34 mouse cellular contexts compared by ENCODE assay signal in genomic region chr14:51081035-51081434, GRCm38 (mm10). TPM values are rescaled to one million over a fixed set of nuclear protein-coding genes. Genes with fewer than 3 reads are reported as not detected.
DNase-seq lines count a peak whose midpoint lies in the region; ATAC-seq and TF ChIP-seq lines count a peak whose summit lies in the region.
"Had no signal": no experiment of that assay in that cellular context is flagged by ENCODE, and none has a peak within 500 bp of the region (broad histone marks: within the 10 kb centered on the region; RNA-seq: fewer than 3 reads in every experiment).

No protein-coding gene starts in this region.

- peak; percentile 63 for ATAC-seq in liver, postnatal 0 days
- ATAC-seq in intestine, embryonic 16.5 days = peak; percentile 86
- peak; percentile 48 for ATAC-seq in stomach, embryonic 15.5 days (ENCODE audit: insufficient read depth, low FRiP score, low read depth)
- ATAC-seq: CD4-positive, CD25-positive, alpha-beta regulatory T cell, adult 4 months; forebrain, embryonic 14.5 days had no signal

- H3K36me3 ChIP-seq in liver, postnatal 0 days (replicated peaks; ENCODE audit: insufficient read depth, low read length) = no peaks in the 10 kb centered on the region
- no peaks in the 10 kb centered on the region for H3K36me3 ChIP-seq in intestine, embryonic 16.5 days (ENCODE audit: control insufficient read depth, insufficient read depth, low read length)
- no peaks in the 10 kb centered on the region for H3K36me3 ChIP-seq in stomach, embryonic 15.5 days
- H3K36me3 ChIP-seq: embryonic facial prominence, embryonic 12.5 days; embryonic facial prominence, embryonic 15.5 days; hindbrain, embryonic 12.5 days; hindbrain, embryonic 15.5 days had no signal

- H3K4me2 ChIP-seq in liver, postnatal 0 days (ENCODE audit: low read depth, low read length) = no peak overlapping the region
- H3K4me2 ChIP-seq in intestine, embryonic 16.5 days (ENCODE audit: low read depth, low read length) = no peak overlapping the region
- no peak overlapping the region for H3K4me2 ChIP-seq in stomach, embryonic 15.5 days
- H3K4me2 ChIP-seq: embryonic facial prominence, embryonic 12.5 days; embryonic facial prominence, embryonic 15.5 days; heart, embryonic 11.5 days; hindbrain, embryonic 12.5 days; hindbrain, embryonic 15.5 days had no signal

- peaks cover 6% of the 10 kb centered on the region; the same call in 1 of the 2 replicates for H3K27me3 ChIP-seq in liver, postnatal 0 days (ENCODE audit: insufficient read depth, low read length)
- no peaks in the 10 kb centered on the region for H3K27me3 ChIP-seq in intestine, embryonic 16.5 days (replicated peaks; ENCODE audit: control insufficient read depth, insufficient read depth, low read length)
- no peaks in the 10 kb centered on the region for H3K27me3 ChIP-seq in stomach, embryonic 15.5 days (replicated peaks)
- H3K27me3 ChIP-seq: embryonic facial prominence, embryonic 15.5 days had no signal

- H3K4me1 ChIP-seq in liver, postnatal 0 days (ENCODE audit: insufficient read depth) = peaks cover 15% of the 10 kb centered on the region
- peaks cover 3% of the 10 kb centered on the region; the same call in 1 of the 2 replicates for H3K4me1 ChIP-seq in intestine, embryonic 16.5 days (ENCODE audit: control insufficient read depth, insufficient read depth, low read length)
- 0 out of 2 replicates have a peak, but pooled peaks cover 3% of the 10 kb centered on the region for H3K4me1 ChIP-seq in stomach, embryonic 15.5 days
- H3K4me1 ChIP-seq: embryonic facial prominence, embryonic 12.5 days had no signal

- no peak overlapping the region for H3K27ac ChIP-seq in liver, postnatal 0 days (ENCODE audit: low read depth)
- H3K27ac ChIP-seq in intestine, embryonic 16.5 days (ENCODE audit: low read length) = no peak overlapping the region
- no peak overlapping the region for H3K27ac ChIP-seq in stomach, embryonic 15.5 days
- H3K27ac ChIP-seq in left cerebral cortex, adult 2 months = no peak overlapping the region
- H3K27ac ChIP-seq: embryonic facial prominence, embryonic 12.5 days; embryonic facial prominence, embryonic 15.5 days; hindbrain, embryonic 12.5 days; hindbrain, embryonic 15.5 days had no signal

- TF ChIP-seq EP300 in liver, postnatal 0 days (IDR thresholded peaks at IDR 0.05; ENCODE audit: low read depth) = no peak

- intact Hi-C loops in left cerebral cortex, adult 2 months (cut with DNase I) = loop anchor here (10.0 kb wide), 1 partner anchor 1296 kb away; the partner anchor contains the start of gene Armh4
- intact Hi-C loops in left cerebral cortex, postnatal 14 days (cut with DNase I) = no loop called here

- 69% methylated on average over 2 of the region's 2 CpGs for WGBS in liver, postnatal 0 days (ENCODE audit: insufficient replicate concordance)
- WGBS in intestine, embryonic 16.5 days = 61% methylated on average over 2 of the region's 2 CpGs
- WGBS in stomach, embryonic 15.5 days = 77% methylated on average over 2 of the region's 2 CpGs

- H3K4me3 ChIP-seq in liver, postnatal 0 days (ENCODE audit: low read depth, low read length) = no peak overlapping the region
- H3K4me3 ChIP-seq in intestine, embryonic 16.5 days (ENCODE audit: low read length) = no peak overlapping the region
- no peak overlapping the region for H3K4me3 ChIP-seq in stomach, embryonic 15.5 days (replicated peaks)
- no peak overlapping the region for H3K4me3 ChIP-seq in left cerebral cortex, adult 2 months
- H3K4me3 ChIP-seq: embryonic facial prominence, embryonic 12.5 days; embryonic facial prominence, embryonic 15.5 days; hindbrain, embryonic 12.5 days; hindbrain, embryonic 15.5 days had no signal

- no peak for DNase-seq in liver, postnatal 0 days
- no peak for DNase-seq in liver
- DNase-seq in left cerebral cortex, adult 2 months (ENCODE audit: extremely low spot score in 1 of 2, low spot score in 2 of 2) = no peak
- DNase-seq in left cerebral cortex, postnatal 14 days (ENCODE audit: low spot score in 2 of 2) = no peak
- no peak for DNase-seq in urinary bladder, postnatal 14 days (ENCODE audit: low spot score)
- DNase-seq: adrenal gland, adult 2 months; adrenal gland, postnatal 14 days; cerebellum, adult 11 months; cerebellum, adult 2 months; cerebellum, adult 9-11 months; cerebellum, postnatal 25 days; gastrocnemius, postnatal 10 days; heart, adult 11 months had no signal

- H3K9ac ChIP-seq in liver, postnatal 0 days (replicated peaks) = no peak overlapping the region
- no peak overlapping the region for H3K9ac ChIP-seq in intestine, embryonic 16.5 days (ENCODE audit: low read depth, low read length)
- H3K9ac ChIP-seq in stomach, embryonic 15.5 days = no peak overlapping the region
- H3K9ac ChIP-seq: embryonic facial prominence, embryonic 12.5 days; embryonic facial prominence, embryonic 15.5 days; hindbrain, embryonic 12.5 days; hindbrain, embryonic 15.5 days had no signal

- no peaks in the 10 kb centered on the region for H3K9me3 ChIP-seq in liver, postnatal 0 days (ENCODE audit: low read length)
- H3K9me3 ChIP-seq in intestine, embryonic 16.5 days (ENCODE audit: control insufficient read depth, low read length) = no peaks in the 10 kb centered on the region
- no peaks in the 10 kb centered on the region for H3K9me3 ChIP-seq in stomach, embryonic 15.5 days
- H3K9me3 ChIP-seq: embryonic facial prominence, embryonic 12.5 days; embryonic facial prominence, embryonic 15.5 days; hindbrain, embryonic 12.5 days; hindbrain, embryonic 15.5 days had no signal

- TF ChIP-seq CTCF in liver, postnatal 0 days (IDR thresholded peaks at IDR 0.05; ENCODE audit: low read depth) = no peak
- TF ChIP-seq CTCF in left cerebral cortex, adult 2 months (IDR thresholded peaks at IDR 0.05) = no peak

RNA-seq across cellular contexts. Expression of gene Olfr750, which starts 6.8 kb away (rescaled TPM):
- polyA plus RNA-seq in liver, postnatal 0 days (2015; fragmentation: Nextera tagmentation; extraction: Ambion mirVana) = not detected in 2 replicates
- polyA plus RNA-seq in intestine, embryonic 16.5 days (2015; fragmentation: Nextera tagmentation; extraction: Ambion mirVana) = not detected in 2 replicates
- polyA plus RNA-seq in stomach, embryonic 15.5 days (2015; fragmentation: Nextera tagmentation; extraction: Ambion mirVana) = not detected in 2 replicates
- total RNA-seq in left cerebral cortex, adult 2 months (2021) = not detected
- not detected for total RNA-seq in left cerebral cortex, postnatal 14 days (2021)
- total RNA-seq: adrenal gland, postnatal 14 days; adrenal gland, postnatal 4 days; common myeloid progenitor, adult 5-6 weeks; gastrocnemius, adult 18-20 months; gastrocnemius, postnatal 10 days; gastrocnemius, postnatal 4 days; heart, adult 8-10 months; heart, postnatal 25 days; hematopoietic stem cell, adult 5-6 weeks; MEL had no signal
- polyA plus RNA-seq: adrenal gland, adult 2 months; C2C12; CD4-positive, CD25-positive, alpha-beta regulatory T cell, adult 4 months; cerebellum, adult 2 months; embryonic facial prominence, embryonic 12.5 days; embryonic facial prominence, embryonic 15.5 days; forebrain, embryonic 11.5 days; forebrain, embryonic 14.5 days; heart, embryonic 11.5 days; heart, embryonic 14.5 days; heart, postnatal 0 days; hindbrain, embryonic 12.5 days had no signal

RNA-seq across cellular contexts. Expression of gene Rnase4, which starts 9.8 kb away (rescaled TPM):
- 221 and 337 TPM in 2 replicates for polyA plus RNA-seq in liver, postnatal 0 days (2015; fragmentation: Nextera tagmentation; extraction: Ambion mirVana)
- polyA plus RNA-seq in intestine, embryonic 16.5 days (2015; fragmentation: Nextera tagmentation; extraction: Ambion mirVana) = 288 and 336 TPM in 2 replicates
- 152 and 176 TPM in 2 replicates for polyA plus RNA-seq in stomach, embryonic 15.5 days (2015; fragmentation: Nextera tagmentation; extraction: Ambion mirVana)
- 10 to 100 TPM; 14.6 to 15.4 TPM for total RNA-seq in left cerebral cortex, adult 2 months (2021)
- 10 to 100 TPM; 19.0 to 20.1 TPM for total RNA-seq in left cerebral cortex, postnatal 14 days (2021)
- total RNA-seq: MEL had no signal

RNA-seq across cellular contexts. Expression of gene Ang, which starts 9.9 kb away (rescaled TPM):
- 85.3 and 131 TPM in 2 replicates for polyA plus RNA-seq in liver, postnatal 0 days (2015; fragmentation: Nextera tagmentation; extraction: Ambion mirVana)
- polyA plus RNA-seq in intestine, embryonic 16.5 days (2015; fragmentation: Nextera tagmentation; extraction: Ambion mirVana) = 76.1 and 85.7 TPM in 2 replicates
- 44.8 and 50.6 TPM in 2 replicates for polyA plus RNA-seq in stomach, embryonic 15.5 days (2015; fragmentation: Nextera tagmentation; extraction: Ambion mirVana)
- 1 to 10 TPM; 3.0 to 3.9 TPM for total RNA-seq in left cerebral cortex, adult 2 months (2021)
- total RNA-seq in left cerebral cortex, postnatal 14 days (2021) = 1 to 10 TPM; 2.9 to 4.1 TPM
- total RNA-seq: hematopoietic stem cell, adult 5-6 weeks; MEL had no signal

RNA-seq across cellular contexts. Expression of gene Rnase12, which starts 23.6 kb away (rescaled TPM):
- polyA plus RNA-seq in liver, postnatal 0 days (2015; fragmentation: Nextera tagmentation; extraction: Ambion mirVana) = 1.3 and 1.6 TPM in 2 replicates
- 0.37 and 0.54 TPM in 2 replicates for polyA plus RNA-seq in intestine, embryonic 16.5 days (2015; fragmentation: Nextera tagmentation; extraction: Ambion mirVana)
- 0.44 and 0.83 TPM in 2 replicates for polyA plus RNA-seq in stomach, embryonic 15.5 days (2015; fragmentation: Nextera tagmentation; extraction: Ambion mirVana)
- not detected for total RNA-seq in left cerebral cortex, adult 2 months (2021)
- total RNA-seq in left cerebral cortex, postnatal 14 days (2021) = not detected
- total RNA-seq: adrenal gland, adult 2 months; adrenal gland, postnatal 14 days; common myeloid progenitor, adult 5-6 weeks; gastrocnemius, adult 18-20 months; gastrocnemius, postnatal 10 days; gastrocnemius, postnatal 4 days; heart, adult 8-10 months; heart, postnatal 25 days; hematopoietic stem cell, adult 5-6 weeks; MEL had no signal
- polyA plus RNA-seq: adrenal gland, adult 2 months; C2C12; CD4-positive, CD25-positive, alpha-beta regulatory T cell, adult 4 months; cerebellum, adult 2 months; embryonic facial prominence, embryonic 12.5 days; forebrain, embryonic 11.5 days; forebrain, embryonic 14.5 days; heart, embryonic 11.5 days; heart, postnatal 0 days; hindbrain, embryonic 12.5 days; hindbrain, embryonic 15.5 days had no signal

RNA-seq across cellular contexts. Expression of gene Rnase11, which starts 31.1 kb away (rescaled TPM):
- polyA plus RNA-seq in liver, postnatal 0 days (2015; fragmentation: Nextera tagmentation; extraction: Ambion mirVana) = not detected in 2 replicates
- not detected in 2 replicates for polyA plus RNA-seq in intestine, embryonic 16.5 days (2015; fragmentation: Nextera tagmentation; extraction: Ambion mirVana)
- not detected in 2 replicates for polyA plus RNA-seq in stomach, embryonic 15.5 days (2015; fragmentation: Nextera tagmentation; extraction: Ambion mirVana)
- total RNA-seq in left cerebral cortex, adult 2 months (2021) = not detected
- not detected for total RNA-seq in left cerebral cortex, postnatal 14 days (2021)
- total RNA-seq: adrenal gland, adult 2 months; adrenal gland, postnatal 14 days; adrenal gland, postnatal 4 days; common myeloid progenitor, adult 5-6 weeks; gastrocnemius, adult 18-20 months; gastrocnemius, postnatal 10 days; gastrocnemius, postnatal 4 days; heart, adult 8-10 months; heart, postnatal 25 days; hematopoietic stem cell, adult 5-6 weeks; MEL had no signal
- polyA plus RNA-seq: adrenal gland, adult 2 months; C2C12; CD4-positive, CD25-positive, alpha-beta regulatory T cell, adult 4 months; cerebellum, adult 2 months; embryonic facial prominence, embryonic 12.5 days; embryonic facial prominence, embryonic 15.5 days; forebrain, embryonic 11.5 days; forebrain, embryonic 14.5 days; heart, embryonic 11.5 days; heart, embryonic 14.5 days; heart, postnatal 0 days; hindbrain, embryonic 12.5 days; hindbrain, embryonic 15.5 days had no signal
